Mouse (Mus musculus) E14TG2a.4 (cell line): ENCODE data around the gene Edc3.

ENCODE experiments used
- CTCF ChIP-seq: conservative IDR thresholded peaks from 2 replicates; pipeline ENCODE4 v1.5.1; 2014; ENCODE audit warnings: low read length
- NANOG ChIP-seq: IDR thresholded peaks from 2 replicates; pipeline ENCODE4 v1.6.1; 2014; ENCODE audit warnings: borderline replicate concordance, low read length, mixed read lengths
- POU5F1 ChIP-seq: IDR thresholded peaks from 2 replicates; pipeline ENCODE4 v1.6.1; 2014; ENCODE audit warnings: low read length, borderline replicate concordance

GRCm38 (mm10) chr9:57765364-57766351, 57.3 kb downstream of the Edc3 start, which contains the start of gene Clk3:
- TF ChIP-seq CTCF, result no peak
- no peak for TF ChIP-seq POU5F1
- TF ChIP-seq NANOG, result no peak
